ENCODE assay signal across 16 mouse cellular contexts in the genomic region with DNA sequence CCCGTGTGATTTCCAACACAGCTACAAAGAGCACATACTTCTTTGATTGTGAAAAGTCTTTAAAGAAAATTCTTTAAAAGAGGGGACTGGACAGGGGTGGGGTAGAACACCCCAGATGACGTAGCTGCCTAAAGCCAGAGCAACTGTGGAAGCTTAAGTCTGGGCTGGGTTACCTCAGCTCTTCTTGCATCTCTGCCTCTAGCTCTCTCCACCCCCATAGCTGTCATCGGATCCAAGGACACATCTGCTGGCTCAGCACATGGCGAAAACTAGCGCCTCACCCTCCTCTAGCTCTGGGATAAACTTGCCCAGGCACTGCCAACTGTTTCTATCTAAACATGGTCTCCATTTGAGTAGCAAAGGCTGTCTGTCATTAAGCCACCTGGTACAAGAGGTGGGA. TPM values are rescaled to one million over a fixed set of nuclear protein-coding genes. Genes with fewer than 3 reads are reported as not detected.
DNase-seq lines count a peak whose midpoint lies in the region; ATAC-seq lines count a peak whose summit lies in the region.
"Had no signal": no experiment of that assay in that cellular context is flagged by ENCODE, and none has a peak within 500 bp of the region (broad histone marks: within the 10 kb centered on the region; RNA-seq: fewer than 3 reads in every experiment).

No protein-coding gene starts in this region.

- H3K4me1 ChIP-seq in kidney, embryonic 14.5 days (ENCODE audit: control insufficient read depth, insufficient read depth, low read length): no peaks in the 10 kb centered on the region; the same call in none of the 2 replicates
- peaks cover 18% of the 10 kb centered on the region for H3K4me1 ChIP-seq in limb, embryonic 12.5 days (replicated peaks)

- H3K27ac ChIP-seq in kidney, embryonic 14.5 days (ENCODE audit: low read depth, low read length): no peak overlapping the region
- 0 out of 2 replicates have a peak overlapping the region, but pooled peaks have one; percentile 35 for H3K27ac ChIP-seq in limb, embryonic 12.5 days
- H3K27ac ChIP-seq: stomach, embryonic 15.5 days had no signal

- no peaks in the 10 kb centered on the region for H3K9me3 ChIP-seq in kidney, embryonic 14.5 days (ENCODE audit: control insufficient read depth, low read length)
- no peaks in the 10 kb centered on the region for H3K9me3 ChIP-seq in limb, embryonic 12.5 days
- H3K9me3 ChIP-seq: stomach, embryonic 15.5 days had no signal

- peak; percentile 73; the same call in 1 of the 2 replicates for ATAC-seq in frontal cortex, adult (ENCODE audit: low TSS enrichment)
- ATAC-seq in kidney, embryonic 14.5 days (ENCODE audit: low FRiP score, low TSS enrichment): peak; percentile 73; the same call in 1 of the 2 replicates
- peak; percentile 42 for ATAC-seq in limb, embryonic 12.5 days (ENCODE audit: insufficient number of reproducible peaks, insufficient read depth, low FRiP score, low TSS enrichment, low read depth)
- no peak for ATAC-seq in granulocyte monocyte progenitor cell, adult 5-6 weeks (replicated peaks; ENCODE audit: poor library complexity, severe bottlenecking)
- ATAC-seq: forebrain, postnatal 0 days; liver, postnatal 0 days had no signal

- H3K4me2 ChIP-seq in kidney, embryonic 14.5 days (replicated peaks; ENCODE audit: low read depth, low read length): no peak overlapping the region
- H3K4me2 ChIP-seq in limb, embryonic 12.5 days: no peak overlapping the region
- H3K4me2 ChIP-seq: stomach, embryonic 15.5 days had no signal

- 43% methylated on average over 5 of the region's 5 CpGs for WGBS in kidney, embryonic 14.5 days
- 43% methylated on average over 5 of the region's 5 CpGs for WGBS in limb, embryonic 12.5 days

- no peaks in the 10 kb centered on the region for H3K36me3 ChIP-seq in kidney, embryonic 14.5 days (ENCODE audit: control insufficient read depth, insufficient read depth, low read length)
- H3K36me3 ChIP-seq in limb, embryonic 12.5 days: peaks cover 26% of the 10 kb centered on the region
- H3K36me3 ChIP-seq: stomach, embryonic 15.5 days had no signal

- no peak overlapping the region for H3K9ac ChIP-seq in kidney, embryonic 14.5 days (ENCODE audit: low read depth, low read length)
- H3K9ac ChIP-seq in limb, embryonic 12.5 days (replicated peaks): no peak overlapping the region
- H3K9ac ChIP-seq: forebrain, postnatal 0 days; liver, postnatal 0 days; stomach, embryonic 15.5 days had no signal

- H3K4me3 ChIP-seq in kidney, embryonic 14.5 days (ENCODE audit: low read length): no peak overlapping the region
- H3K4me3 ChIP-seq in limb, embryonic 12.5 days (replicated peaks): no peak overlapping the region
- H3K4me3 ChIP-seq: stomach, embryonic 15.5 days had no signal

- no peaks in the 10 kb centered on the region for H3K27me3 ChIP-seq in kidney, embryonic 14.5 days (ENCODE audit: control insufficient read depth, insufficient read depth, low read length)
- no peaks in the 10 kb centered on the region for H3K27me3 ChIP-seq in limb, embryonic 12.5 days
- H3K27me3 ChIP-seq: stomach, embryonic 15.5 days had no signal

- DNase-seq in frontal cortex, postnatal 25 days (ENCODE audit: low spot score in 2 of 2): no peak
- DNase-seq in kidney, postnatal 25 days: no peak
- DNase-seq in NIH3T3 (ENCODE audit: low read depth): peak; percentile 5
- DNase-seq in urinary bladder, adult 2 months (ENCODE audit: low spot score): no peak
- DNase-seq: B cell, adult 2 months; cerebellum, adult 11-12 months; forebrain, postnatal 0 days; kidney, adult 8-10 months; liver, postnatal 0 days; midbrain, embryonic 14.5 days had no signal

RNA-seq across cellular contexts. Expression of a gene that starts 34.9 kb away (rescaled TPM):
- polyA plus RNA-seq in kidney, embryonic 14.5 days (2014; fragmentation: Nextera tagmentation; extraction: Ambion mirVana): 9.3 and 9.5 TPM in 2 replicates
- polyA plus RNA-seq in limb, embryonic 12.5 days (2016; fragmentation: Nextera tagmentation; extraction: Ambion mirVana): 15.4 and 15.8 TPM in 2 replicates
- 0.78 and 0.84 TPM in 2 replicates for polyA plus RNA-seq in urinary bladder, adult 2 months (2012; rRNA removed)
- total RNA-seq in granulocyte monocyte progenitor cell, adult 5-6 weeks (2014; fragmentation: Nextera tagmentation): not detected in 2 replicates
- total RNA-seq in granulocyte monocyte progenitor cell, adult 5-6 weeks (2017): not detected in 2 replicates
- total RNA-seq: MEL had no signal

RNA-seq across cellular contexts. Expression of a gene that starts 35.0 kb away (rescaled TPM):
- polyA plus RNA-seq in kidney, embryonic 14.5 days (2014; fragmentation: Nextera tagmentation; extraction: Ambion mirVana): 111 and 222 TPM in 2 replicates
- 217 and 263 TPM in 2 replicates for polyA plus RNA-seq in limb, embryonic 12.5 days (2016; fragmentation: Nextera tagmentation; extraction: Ambion mirVana)
- 34.1 and 38.6 TPM in 2 replicates for polyA plus RNA-seq in urinary bladder, adult 2 months (2012; rRNA removed)
- total RNA-seq in granulocyte monocyte progenitor cell, adult 5-6 weeks (2014; fragmentation: Nextera tagmentation): not detected in 2 replicates
- total RNA-seq in granulocyte monocyte progenitor cell, adult 5-6 weeks (2017): 0.21 TPM in 1 of 2 replicates, not detected in the other
- total RNA-seq: MEL had no signal
